ENCODE assay signal across 15 mouse cellular contexts in the genomic region with DNA sequence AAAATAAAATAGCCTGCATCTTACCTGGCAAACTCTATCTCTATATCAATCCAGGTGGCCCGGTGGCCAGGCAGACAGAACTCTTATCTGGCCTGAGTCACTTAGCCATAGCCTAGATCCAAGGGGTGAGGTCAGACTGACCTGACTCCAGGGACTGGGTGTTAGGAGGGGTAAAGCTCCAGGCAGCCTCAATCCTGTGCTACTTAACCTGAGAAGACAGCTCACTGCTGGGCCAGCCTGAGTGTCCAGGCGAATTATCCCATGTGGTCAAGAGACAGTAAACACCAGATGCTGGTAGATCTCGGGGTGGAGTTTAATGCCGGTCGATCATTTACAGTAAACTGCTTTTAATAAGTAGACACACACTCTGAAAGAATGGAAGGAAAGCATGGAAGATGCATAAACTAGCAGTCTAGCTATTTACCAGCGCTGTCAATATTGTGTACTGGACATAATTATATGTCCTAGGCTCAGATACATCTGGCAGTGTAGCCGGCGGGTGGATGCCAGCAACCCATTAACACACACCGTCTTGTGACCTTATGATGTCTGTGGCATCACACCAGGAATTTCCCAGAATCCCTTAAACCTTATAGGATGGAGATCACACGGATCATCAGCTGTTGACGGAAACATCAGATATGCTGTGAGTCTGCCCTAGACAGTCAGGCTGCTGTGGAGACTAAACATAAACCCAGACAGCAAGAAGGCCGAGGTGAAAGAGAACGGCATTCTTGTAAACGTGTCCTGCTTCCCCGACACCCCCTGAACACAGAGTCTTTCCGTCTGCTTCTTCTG.
DNase-seq lines count a peak whose midpoint lies in the region; ATAC-seq lines count a peak whose summit lies in the region.
"Had no signal": no experiment of that assay in that cellular context is flagged by ENCODE, and none has a peak within 500 bp of the region (broad histone marks: within the 10 kb centered on the region; RNA-seq: fewer than 3 reads in every experiment).

No protein-coding gene starts in this region.

- H3K4me2 ChIP-seq in heart, embryonic 13.5 days, result peak overlapping the region; percentile 25
- no peak overlapping the region; the same call in 1 of the 2 replicates for H3K4me2 ChIP-seq in lung, embryonic 16.5 days (ENCODE audit: low read depth, low read length)
- H3K4me2 ChIP-seq: embryonic facial prominence, embryonic 15.5 days; liver, embryonic 15.5 days had no signal

- H3K4me1 ChIP-seq in heart, embryonic 13.5 days, result peaks cover 38% of the 10 kb centered on the region
- peaks cover 36% of the 10 kb centered on the region for H3K4me1 ChIP-seq in lung, embryonic 16.5 days (replicated peaks; ENCODE audit: control insufficient read depth, insufficient read depth, low read length)

- H3K9me3 ChIP-seq in heart, embryonic 13.5 days, result no peaks in the 10 kb centered on the region
- no peaks in the 10 kb centered on the region for H3K9me3 ChIP-seq in lung, embryonic 16.5 days (ENCODE audit: control insufficient read depth, low read length)
- H3K9me3 ChIP-seq: embryonic facial prominence, embryonic 15.5 days; forebrain, embryonic 10.5 days; liver, embryonic 15.5 days had no signal

- H3K36me3 ChIP-seq in heart, embryonic 13.5 days, result no peaks in the 10 kb centered on the region
- H3K36me3 ChIP-seq in lung, embryonic 16.5 days (ENCODE audit: control insufficient read depth, insufficient read depth, low read length), result no peaks in the 10 kb centered on the region
- H3K36me3 ChIP-seq: embryonic facial prominence, embryonic 15.5 days; forebrain, embryonic 10.5 days; liver, embryonic 15.5 days had no signal

- ATAC-seq in heart, embryonic 13.5 days (ENCODE audit: extremely low read depth, insufficient number of reproducible peaks, low FRiP score, low TSS enrichment), result no peak
- ATAC-seq in lung, embryonic 16.5 days (ENCODE audit: low read depth), result peak; percentile 62
- ATAC-seq: hindbrain, postnatal 0 days had no signal

- no peak for DNase-seq in heart, adult 8-10 months (ENCODE audit: low spot score)
- DNase-seq in gastrocnemius, postnatal 25 days, result peak; percentile 45
- DNase-seq in retina, adult 2 months (ENCODE audit: low read depth, low spot score), result peak; percentile 79
- no peak for DNase-seq in cerebellum, postnatal 25 days
- DNase-seq in layer of hippocampus, postnatal 25 days (ENCODE audit: extremely low spot score in 1 of 2, low spot score in 1 of 2), result no peak
- DNase-seq: cerebellum, adult 8-10 months; kidney, adult 11 months; kidney, postnatal 14 days; thymus, postnatal 14 days had no signal

- WGBS in heart, embryonic 13.5 days, result 65% methylated on average over 16 of the region's 16 CpGs
- 51% methylated on average over 16 of the region's 16 CpGs for WGBS in lung, embryonic 16.5 days

- no peaks in the 10 kb centered on the region for H3K27me3 ChIP-seq in heart, embryonic 13.5 days (replicated peaks)
- H3K27me3 ChIP-seq in lung, embryonic 16.5 days (ENCODE audit: control insufficient read depth, insufficient read depth, low read depth, low read length), result no peaks in the 10 kb centered on the region
- H3K27me3 ChIP-seq: embryonic facial prominence, embryonic 15.5 days had no signal

- no peak overlapping the region for H3K4me3 ChIP-seq in heart, embryonic 13.5 days
- no peak overlapping the region for H3K4me3 ChIP-seq in lung, embryonic 16.5 days (ENCODE audit: low read length)
- H3K4me3 ChIP-seq: embryonic facial prominence, embryonic 15.5 days; forebrain, embryonic 10.5 days; liver, embryonic 15.5 days had no signal

- H3K27ac ChIP-seq in heart, embryonic 13.5 days (replicated peaks), result no peak overlapping the region
- H3K27ac ChIP-seq in lung, embryonic 16.5 days (ENCODE audit: low read length), result peak overlapping the region; percentile 54
- H3K27ac ChIP-seq: embryonic facial prominence, embryonic 15.5 days; forebrain, embryonic 10.5 days; hindbrain, postnatal 0 days; liver, embryonic 15.5 days had no signal

- H3K9ac ChIP-seq in heart, embryonic 13.5 days, result no peak overlapping the region
- H3K9ac ChIP-seq in lung, embryonic 16.5 days (ENCODE audit: low read length), result no peak overlapping the region
- H3K9ac ChIP-seq: embryonic facial prominence, embryonic 15.5 days; liver, embryonic 15.5 days had no signal

Comparison
In these comparisons a context has a peak if more than half of its experiments do, and no peak if none do; other contexts are left out.
1. DNase-seq: peak in gastrocnemius, postnatal 25 days (single experiment) and retina, adult 2 months (single experiment); none in heart, adult 8-10 months (single experiment), cerebellum, postnatal 25 days (0 of 2) and layer of hippocampus, postnatal 25 days (0 of 2).